Mouse (Mus musculus) liver, embryonic 14.5 days (tissue): ENCODE measurements at regions not wholly inside any gene's neighbourhood (a gene's known extent, or its start where the extent isn't known, plus 50 kb on each side); places are given as distances from the start of the nearest gene placed in this dataset.

Experiments
- ATAC-seq: fragments of 200-750 bp; cut with Nextera tagmentation; 2 replicates; pipeline ENCODE4 v1.8.0; 2017; ENCODE audit warnings: moderate number of reproducible peaks, mild to moderate bottlenecking, moderate library complexity; ENCODE audit not compliant: insufficient read depth
- DNase-seq, 3 experiments: peaks; one replicate each; pipeline ENCODE4 v3.0.0-alpha.2; 2012 to 2013; ENCODE audit warnings: low read depth in 3 of 3, low spot score in 3 of 3
- H3K27ac ChIP-seq: fragments of 300-500 bp; sonication (generic); 2 replicates; pipeline ENCODE4 v1.5.1; 2014; ENCODE audit warnings: moderate library complexity, mild to moderate bottlenecking, control low read depth, inconsistent platforms
- H3K27me3 ChIP-seq: fragments of 300-500 bp; sonication (generic); 2 replicates; pipeline ENCODE4 v1.6.1; 2014; ENCODE audit warnings: mild to moderate bottlenecking, low read length, moderate library complexity; ENCODE audit not compliant: control insufficient read depth, insufficient read depth
- H3K36me3 ChIP-seq: fragments of 300-500 bp; sonication (generic); replicated peaks from 2 replicates; pipeline ENCODE4 v1.6.1; 2014; ENCODE audit warnings: low read depth; ENCODE audit not compliant: control insufficient read depth, insufficient read depth
- H3K4me1 ChIP-seq, 2 experiments: fragments of 200-500 bp in 1 of 2; fragments of 300-500 bp in 1 of 2; sonication (generic) in 1 of 2; replicated peaks; 2 replicates each; pipeline ENCODE4 v1.6.1; 2012 to 2014; ENCODE audit warnings: antibody characterized with exemption in 1 of 2, inconsistent platforms in 1 of 2, low read length in 1 of 2; ENCODE audit not compliant: control insufficient read depth in 2 of 2, insufficient read depth in 2 of 2
- H3K4me2 ChIP-seq: fragments of 300-500 bp; sonication (generic); 2 replicates; pipeline ENCODE4 v1.6.1; 2014; ENCODE audit warnings: low read depth, mild to moderate bottlenecking, control low read depth, moderate library complexity
- H3K4me3 ChIP-seq, 2 experiments: fragments of 200-500 bp in 1 of 2; fragments of 300-500 bp in 1 of 2; sonication (generic) in 1 of 2; 2 replicates each; pipeline ENCODE4 v1.5.1; 2012 to 2014; ENCODE audit warnings: low read depth in 2 of 2, low read length in 2 of 2, mild to moderate bottlenecking in 2 of 2, control low read depth in 1 of 2, inconsistent platforms in 1 of 2, moderate library complexity in 1 of 2; ENCODE audit not compliant: insufficient read depth in 1 of 2
- H3K9ac ChIP-seq: fragments of 300-500 bp; sonication (generic); replicated peaks from 2 replicates; pipeline ENCODE4 v1.6.1; 2014; ENCODE audit warnings: mild to moderate bottlenecking, control low read depth, moderate library complexity
- H3K9me3 ChIP-seq: fragments of 300-500 bp; sonication (generic); 2 replicates; pipeline ENCODE4 v1.6.1; 2016; ENCODE audit warnings: low read length, mixed read lengths; ENCODE audit not compliant: control insufficient read depth
- CTCF ChIP-seq: IDR thresholded peaks from 2 replicates; pipeline ENCODE4 v1.5.1; 2016; ENCODE audit warnings: antibody characterized with exemption, low read depth, control low read depth
- EP300 ChIP-seq: IDR thresholded peaks from 2 replicates; pipeline ENCODE4 v1.6.1; 2016; ENCODE audit warnings: antibody characterized with exemption, low read depth
- WGBS: fragments of 180-500 bp; shearing (Covaris S2); extraction: QIAGEN DNeasy Blood & Tissue Kit; methylation state at CpG from one replicate; pipeline ENCODE4 v1.1.7; 2014; ENCODE audit not compliant: insufficient replicate concordance; 5-methylcytosine and 5-hydroxymethylcytosine counted together

GRCm38 (mm10) chr13:44058277-44058676 is 273.7 kb downstream of the Cd83 start:
- H3K4me3 ChIP-seq = no peak overlapping the region
- no peak for ATAC-seq
- peaks cover 0 to 7% of the 10 kb centered on the region in 2 experiments; a peak in 2 of 4 replicates for H3K4me1 ChIP-seq
- H3K27ac ChIP-seq = no peak overlapping the region
- WGBS = 59% methylated on average over 2 of the region's 2 CpGs
- H3K4me2 ChIP-seq = no peak overlapping the region
- H3K9ac ChIP-seq = no peak overlapping the region
- no peaks in the 10 kb centered on the region for H3K36me3 ChIP-seq
- TF ChIP-seq EP300 (no peak), CTCF (no peak)
- no peaks in the 10 kb centered on the region for H3K9me3 ChIP-seq
- no peaks in the 10 kb centered on the region for H3K27me3 ChIP-seq
- DNase-seq = no peak

- Histone ChIP-seq H3K4me1 (peaks cover 0 to 13% of the 10 kb centered on the region in 2 experiments; a peak in 2 of 4 replicates), H3K9ac (no peak overlapping the region), H3K4me2 (no peak overlapping the region), H3K27me3 (no peaks in the 10 kb centered on the region), H3K27ac (no peak overlapping the region), H3K4me3 (no peak overlapping the region), H3K9me3 (no peaks in the 10 kb centered on the region), H3K36me3 (no peaks in the 10 kb centered on the region)
- TF ChIP-seq CTCF = no peak
- no peak for TF ChIP-seq EP300
- ATAC-seq (no peak), DNase-seq (no peak)
- 10% methylated on average over 8 of the region's 8 CpGs for WGBS
These were observed 274.9 kb downstream of the Cd83 start for GRCm38 (mm10) chr13:44059436-44059835.

DNA sequence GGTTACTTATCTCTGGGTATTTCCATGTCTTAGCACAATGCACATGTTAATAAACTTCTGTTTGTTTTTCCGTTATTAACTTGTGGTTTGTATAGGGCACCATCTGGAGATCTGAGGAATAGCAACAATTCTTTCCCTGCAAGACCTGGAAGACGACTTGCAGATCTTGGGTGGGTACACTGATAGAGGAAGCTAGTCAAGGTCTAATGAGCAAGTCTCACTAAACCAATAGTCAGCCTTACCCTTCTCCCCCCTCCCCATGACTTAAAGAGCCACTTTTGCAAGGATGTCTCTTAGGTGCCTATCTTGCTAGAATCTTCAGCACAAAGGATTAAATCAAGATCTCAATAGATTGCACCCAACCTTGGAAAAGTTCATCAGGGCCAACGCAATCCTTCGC is 276.7 kb downstream of the Cd83 start:
- peaks cover 5 to 20% of the 10 kb centered on the region in 2 experiments; a peak in 3 of 4 replicates for H3K4me1 ChIP-seq
- WGBS = 58% methylated on average over 4 of the region's 4 CpGs
- no peaks in the 10 kb centered on the region for H3K9me3 ChIP-seq
- TF ChIP-seq CTCF (no peak), EP300 (no peak)
- no peak overlapping the region for H3K9ac ChIP-seq
- ATAC-seq (no peak), DNase-seq (no peak)
- H3K27me3 ChIP-seq = no peaks in the 10 kb centered on the region
- H3K27ac ChIP-seq = no peak overlapping the region
- H3K4me3 ChIP-seq = no peak overlapping the region
- no peak overlapping the region for H3K4me2 ChIP-seq
- no peaks in the 10 kb centered on the region for H3K36me3 ChIP-seq

DNA sequence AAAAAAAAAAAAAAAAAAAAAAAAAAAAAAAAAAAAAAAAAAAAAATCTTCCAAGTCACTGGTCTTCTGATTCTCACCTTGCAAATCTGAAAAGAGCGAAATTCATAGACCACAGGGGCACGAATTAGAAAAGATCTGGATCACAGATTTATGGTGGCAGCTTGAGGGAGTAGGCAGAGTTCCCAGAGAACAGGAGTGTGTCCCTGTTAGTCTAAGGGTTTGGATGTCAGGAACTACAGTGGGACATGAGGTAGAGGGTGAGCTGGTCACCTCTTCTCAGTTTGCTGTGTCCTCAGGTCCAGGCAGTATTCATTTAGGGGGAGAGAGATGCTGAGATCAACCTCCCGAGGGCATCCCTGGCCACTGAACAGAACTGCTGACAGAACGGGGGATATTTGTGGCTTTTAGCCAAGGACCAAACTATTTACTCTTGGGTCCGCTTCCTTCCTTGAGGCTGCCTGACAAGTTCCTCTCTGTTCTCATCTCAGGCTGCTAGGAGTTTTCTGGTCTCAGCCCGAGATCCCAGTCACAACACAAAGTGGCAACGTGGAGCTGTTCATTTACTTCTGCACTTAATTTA is 277.2 kb downstream of the Cd83 start:
- no peak overlapping the region for H3K4me2 ChIP-seq
- no peak overlapping the region for H3K4me3 ChIP-seq
- H3K9ac ChIP-seq = no peak overlapping the region
- H3K4me1 ChIP-seq = peaks cover 5 to 25% of the 10 kb centered on the region in 2 experiments; a peak in 3 of 4 replicates
- ATAC-seq (no peak), DNase-seq (no peak)
- H3K27me3 ChIP-seq = no peaks in the 10 kb centered on the region
- H3K27ac ChIP-seq = no peak overlapping the region
- TF ChIP-seq EP300 = no peak
- no peak for TF ChIP-seq CTCF
- no peaks in the 10 kb centered on the region for H3K9me3 ChIP-seq
- no peaks in the 10 kb centered on the region for H3K36me3 ChIP-seq
- WGBS = 18% methylated on average over 7 of the region's 7 CpGs

- Histone ChIP-seq H3K9ac (no peak overlapping the region), H3K4me1 (peaks cover 5 to 29% of the 10 kb centered on the region in 2 experiments; a peak in 3 of 4 replicates), H3K27me3 (no peaks in the 10 kb centered on the region), H3K4me3 (no peak overlapping the region), H3K9me3 (no peaks in the 10 kb centered on the region), H3K36me3 (no peaks in the 10 kb centered on the region), H3K27ac (no peak overlapping the region), H3K4me2 (no peak overlapping the region)
- 60% methylated on average over 8 of the region's 8 CpGs for WGBS
- ATAC-seq (no peak), DNase-seq (no peak)
- no peak for TF ChIP-seq CTCF
- no peak for TF ChIP-seq EP300
These were observed 278.7 kb downstream of the Cd83 start for GRCm38 (mm10) chr13:44063317-44063716.
